In the genomic region with DNA sequence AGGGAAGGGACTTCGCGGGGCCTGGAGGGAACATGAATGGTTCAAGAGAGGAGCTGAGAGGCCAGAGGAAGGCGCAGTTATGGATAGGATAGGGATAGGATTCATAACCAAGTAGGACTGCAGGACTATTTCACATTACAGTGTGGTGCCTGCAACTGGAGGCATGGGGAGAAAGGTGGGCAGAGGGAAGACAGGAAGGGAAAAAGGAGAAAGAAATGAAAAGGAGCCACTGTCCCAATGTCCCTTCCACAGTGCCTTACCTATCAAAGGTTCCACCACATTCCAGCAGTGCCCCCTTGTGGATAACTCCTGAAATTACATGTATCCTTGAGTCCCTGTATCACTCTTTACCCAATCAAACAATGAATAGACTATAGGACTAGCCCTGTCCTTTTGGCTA, we compare ENCODE assay signal across 8 mouse cellular contexts.
A peak's percentile ranks its signal among the peaks of the same experiment; 100 is the strongest.
DNase-seq lines count a peak whose midpoint lies in the region; ATAC-seq and TF ChIP-seq lines count a peak whose summit lies in the region.

No protein-coding gene starts in this region.

- H3K36me3 ChIP-seq in forebrain, embryonic 14.5 days (ENCODE audit: control insufficient read depth, insufficient read depth, low read length), result 0 out of 2 replicates have a peak, but pooled peaks cover 3% of the 10 kb centered on the region
- H3K36me3 ChIP-seq in intestine, postnatal 0 days (ENCODE audit: control insufficient read depth, insufficient read depth), result peaks cover 10% of the 10 kb centered on the region; the same call in 1 of the 2 replicates
- peaks cover 11% of the 10 kb centered on the region for H3K36me3 ChIP-seq in liver, embryonic 13.5 days
- no peaks in the 10 kb centered on the region for H3K36me3 ChIP-seq in neural tube, embryonic 11.5 days (ENCODE audit: control insufficient read depth, insufficient read depth, low read length)

- H3K4me1 ChIP-seq in forebrain, embryonic 14.5 days (ENCODE audit: control insufficient read depth, insufficient read depth, low read length), result no peaks in the 10 kb centered on the region
- H3K4me1 ChIP-seq in intestine, postnatal 0 days (replicated peaks; ENCODE audit: control insufficient read depth, insufficient read depth, low read length), result no peaks in the 10 kb centered on the region
- H3K4me1 ChIP-seq in liver, embryonic 13.5 days (replicated peaks), result no peaks in the 10 kb centered on the region
- H3K4me1 ChIP-seq in neural tube, embryonic 11.5 days (ENCODE audit: control insufficient read depth, insufficient read depth, low read length), result no peaks in the 10 kb centered on the region

- peak; percentile 29 for DNase-seq in 3134 (ENCODE audit: extremely low read depth, insufficient read length, low spot score)
- peak; percentile 66 for DNase-seq in CD4-positive helper T cell, adult 2 months (ENCODE audit: low read depth, low spot score)
- DNase-seq in c-Kit-positive CD71-negative TER-119-negative erythroid progenitor cells, embryonic 14.5 days (ENCODE audit: low read depth), result peak; percentile 62
- peak; percentile 88 for DNase-seq in forebrain, embryonic 14.5 days (ENCODE audit: low spot score)
- peak; percentile 12 for DNase-seq in liver, embryonic 13.5 days
- peak; percentile 58 for DNase-seq in neural tube, embryonic 11.5 days (ENCODE audit: low spot score)
- no peak for DNase-seq in urinary bladder, postnatal 10 days (ENCODE audit: low spot score)

- no peak overlapping the region for H3K9ac ChIP-seq in forebrain, embryonic 14.5 days (ENCODE audit: low read length)
- H3K9ac ChIP-seq in intestine, postnatal 0 days (ENCODE audit: low read depth, low read length), result no peak overlapping the region
- no peak overlapping the region for H3K9ac ChIP-seq in liver, embryonic 13.5 days
- no peak overlapping the region for H3K9ac ChIP-seq in neural tube, embryonic 11.5 days (ENCODE audit: low read length)

- H3K4me2 ChIP-seq in forebrain, embryonic 14.5 days (ENCODE audit: low read length), result no peak overlapping the region
- no peak overlapping the region for H3K4me2 ChIP-seq in intestine, postnatal 0 days (replicated peaks; ENCODE audit: low read depth)
- H3K4me2 ChIP-seq in liver, embryonic 13.5 days, result no peak overlapping the region
- H3K4me2 ChIP-seq in neural tube, embryonic 11.5 days (ENCODE audit: low read depth), result no peak overlapping the region

- H3K4me3 ChIP-seq in forebrain, embryonic 14.5 days (ENCODE audit: low read depth, low read length), result no peak overlapping the region
- H3K4me3 ChIP-seq in intestine, postnatal 0 days (ENCODE audit: low read depth, low read length), result no peak overlapping the region
- no peak overlapping the region for H3K4me3 ChIP-seq in liver, embryonic 13.5 days (replicated peaks)
- H3K4me3 ChIP-seq in neural tube, embryonic 11.5 days (ENCODE audit: low read depth, low read length), result no peak overlapping the region

- 97% methylated on average over 3 of the region's 3 CpGs for WGBS in forebrain, embryonic 14.5 days
- 95% methylated on average over 3 of the region's 3 CpGs for WGBS in intestine, postnatal 0 days
- 82% methylated on average over 3 of the region's 3 CpGs for WGBS in liver, embryonic 13.5 days (ENCODE audit: insufficient replicate concordance)
- WGBS in neural tube, embryonic 11.5 days, result 96% methylated on average over 3 of the region's 3 CpGs

- no peak overlapping the region for H3K27ac ChIP-seq in forebrain, embryonic 14.5 days (ENCODE audit: low read depth, low read length)
- no peak overlapping the region for H3K27ac ChIP-seq in intestine, postnatal 0 days (ENCODE audit: low read depth, low read length)
- no peak overlapping the region for H3K27ac ChIP-seq in liver, embryonic 13.5 days
- no peak overlapping the region for H3K27ac ChIP-seq in neural tube, embryonic 11.5 days (ENCODE audit: low read depth, low read length)

- no peaks in the 10 kb centered on the region for H3K27me3 ChIP-seq in forebrain, embryonic 14.5 days (replicated peaks; ENCODE audit: control insufficient read depth, insufficient read depth, low read length)
- H3K27me3 ChIP-seq in intestine, postnatal 0 days (replicated peaks; ENCODE audit: control insufficient read depth, insufficient read depth, low read length), result no peaks in the 10 kb centered on the region
- H3K27me3 ChIP-seq in liver, embryonic 13.5 days, result no peaks in the 10 kb centered on the region
- H3K27me3 ChIP-seq in neural tube, embryonic 11.5 days (ENCODE audit: control insufficient read depth, insufficient read depth, low read length), result no peaks in the 10 kb centered on the region

- H3K9me3 ChIP-seq in forebrain, embryonic 14.5 days (replicated peaks; ENCODE audit: control insufficient read depth, low read length), result no peaks in the 10 kb centered on the region
- H3K9me3 ChIP-seq in intestine, postnatal 0 days (ENCODE audit: control insufficient read depth), result no peaks in the 10 kb centered on the region
- no peaks in the 10 kb centered on the region for H3K9me3 ChIP-seq in liver, embryonic 13.5 days (replicated peaks)
- no peaks in the 10 kb centered on the region for H3K9me3 ChIP-seq in neural tube, embryonic 11.5 days (ENCODE audit: control insufficient read depth, low read length)

- peak; percentile 95 for TF ChIP-seq CTCF in intestine, postnatal 0 days (IDR thresholded peaks at IDR 0.05; ENCODE audit: low read depth)

- peak; percentile 92 for ATAC-seq in forebrain, embryonic 14.5 days
- ATAC-seq in intestine, postnatal 0 days, result peak; percentile 29; the same call in 1 of the 2 replicates
- 0 out of 2 replicates have a peak, but pooled peaks have one; percentile 50 for ATAC-seq in liver, embryonic 13.5 days (ENCODE audit: low read depth)
- peak; percentile 77; the same call in 1 of the 2 replicates for ATAC-seq in neural tube, embryonic 11.5 days (ENCODE audit: insufficient read depth, low FRiP score, low TSS enrichment)

Comparison
In these comparisons a context has a peak if more than half of its experiments do, and no peak if none do; other contexts are left out.
1. ATAC-seq: peak in every context shown above with its lines; median percentile 92 in forebrain, embryonic 14.5 days; 77 in neural tube, embryonic 11.5 days; 50 in liver, embryonic 13.5 days; 29 in intestine, postnatal 0 days.